Mouse (Mus musculus): Measurements from ENCODE around the gene Cwc15.
A peak's percentile ranks its signal among the peaks of the same experiment; 100 is the strongest.
"Not testable (repeated sequence)": the region's sequence is repeated elsewhere in the genome, so short reads cannot be mapped to it uniquely, and the experiment has no call there.

The Cwc15 gene

GRCm38 (mm10) chr9:14500023-14500915 lies at the start of gene Cwc15, which contains the start of gene Kdm4d:
Gene Cwc15, plus strand, starts transcription at chr9:14500617.
Gene Kdm4d, minus strand, starts transcription at chr9:14500482.
- peak; percentile 95 for DNase-seq

GRCm38 (mm10) chr9:14451120-14451519 lies 49.3 kb upstream of the Cwc15 start:
- DNase-seq, result not testable (repeated sequence)

- no peak for DNase-seq
These were observed 44.1 kb upstream of the Cwc15 start for GRCm38 (mm10) chr9:14456320-14456719.

GRCm38 (mm10) chr9:14462536-14462935 lies 37.9 kb upstream of the Cwc15 start:
- DNase-seq, result not testable (repeated sequence)

GRCm38 (mm10) chr9:14463668-14464067 lies 36.7 kb upstream of the Cwc15 start:
- DNase-seq, result not testable (repeated sequence)

- DNase-seq, result no peak
These were observed 1.3 kb upstream of the Cwc15 start for GRCm38 (mm10) chr9:14498896-14499705.

DNA sequence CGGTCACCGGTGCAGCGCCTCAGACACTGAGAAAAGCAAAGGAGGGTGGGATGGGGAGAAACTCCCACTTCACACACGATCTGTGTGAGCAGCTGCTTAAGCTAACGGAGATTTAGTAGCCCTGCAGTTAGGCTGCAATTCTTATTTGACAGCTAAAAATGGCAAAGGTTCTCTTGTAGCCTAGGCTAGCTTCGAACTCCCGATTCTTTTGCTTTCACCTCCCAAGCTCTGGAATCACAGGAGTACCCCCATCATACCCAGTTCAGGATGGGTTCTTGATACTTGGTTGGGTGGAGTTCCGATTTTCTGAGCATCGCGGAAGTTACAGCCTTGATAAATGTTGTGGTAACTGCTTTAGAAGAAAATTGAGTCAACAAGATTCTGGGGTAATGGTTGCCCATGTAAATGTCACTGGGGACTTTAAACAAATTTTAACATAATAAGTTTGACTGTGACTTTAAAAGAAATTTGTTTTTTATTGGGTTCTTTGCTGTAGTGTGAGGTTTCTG lies 553 bp downstream of the Cwc15 start:
- no peak for DNase-seq

DNA sequence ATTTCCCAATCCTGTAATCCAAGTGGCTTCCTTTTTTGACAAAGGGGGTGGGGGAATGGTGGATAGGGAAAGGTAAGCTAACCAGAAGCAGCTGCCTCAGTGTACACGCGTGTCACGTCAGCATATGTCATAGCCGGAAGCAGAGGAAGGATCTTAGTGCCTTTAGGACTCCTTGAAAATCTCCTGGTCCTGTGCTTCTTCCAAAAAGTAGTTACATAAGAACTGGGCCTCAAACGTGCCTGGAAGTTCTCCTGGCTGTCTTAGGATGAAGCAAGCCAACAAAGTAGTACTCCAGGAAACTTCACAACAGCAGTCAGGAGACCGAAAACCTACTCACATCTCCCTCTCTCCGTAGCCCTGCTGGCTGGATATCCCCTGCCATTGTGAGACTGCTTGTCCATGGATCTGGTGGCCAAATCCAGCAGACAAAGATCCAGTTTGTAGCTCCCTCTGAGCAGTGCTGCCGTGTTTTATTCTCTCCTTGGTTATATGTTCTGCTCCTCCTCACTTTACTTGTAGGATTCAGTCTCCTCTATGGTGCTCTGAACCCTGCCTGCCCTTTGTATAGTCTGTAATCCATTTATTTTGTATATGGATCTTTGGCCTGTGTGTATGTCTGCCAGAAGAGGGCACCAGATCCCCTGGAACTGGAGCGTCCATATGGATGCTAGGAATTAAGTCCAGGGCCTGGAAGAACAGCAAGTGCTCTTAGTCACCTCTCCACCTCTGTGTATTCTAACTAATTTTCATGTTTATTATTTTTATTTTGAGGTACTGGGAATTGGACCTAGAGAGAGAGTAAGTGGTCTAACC lies 12.4 kb downstream of the Cwc15 start:
- DNase-seq, result no peak

- no peak for DNase-seq
These were observed 16.9 kb downstream of the Cwc15 start for GRCm38 (mm10) chr9:14517296-14517695.

GRCm38 (mm10) chr9:14518105-14518504 lies 17.7 kb downstream of the Cwc15 start:
- DNase-seq, result no peak

DNA sequence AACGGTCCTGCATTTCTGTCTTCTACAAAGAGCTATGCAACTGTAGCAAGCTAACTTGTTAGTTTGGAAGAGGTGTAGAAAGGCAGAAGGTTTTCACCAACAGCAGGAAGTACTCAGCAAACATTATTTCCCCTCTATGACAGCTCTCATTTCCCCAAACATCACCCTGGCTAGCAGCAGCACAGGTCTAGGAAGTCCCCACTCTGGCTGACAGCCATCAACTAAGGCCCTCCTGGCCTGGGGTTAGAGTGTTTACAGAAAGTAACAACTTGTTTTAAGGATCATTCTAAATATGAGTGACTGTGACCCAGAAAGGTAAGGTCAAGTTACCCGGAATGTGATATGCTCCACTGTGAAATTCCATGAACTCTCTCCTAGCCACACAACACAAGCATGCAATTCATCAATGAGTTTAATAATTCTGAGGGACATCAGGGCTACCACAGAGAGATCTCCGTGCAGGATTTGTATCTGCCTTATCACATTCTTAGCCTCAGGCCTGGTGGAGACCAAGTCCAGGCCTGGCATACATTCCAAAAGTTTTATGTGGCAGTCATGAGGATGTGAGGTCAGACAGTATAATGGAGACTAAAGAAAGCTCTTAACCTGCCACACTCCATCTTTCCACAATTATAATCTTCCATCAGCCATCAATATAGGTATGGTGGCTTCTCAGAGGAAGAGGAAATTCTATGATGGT lies 20.7 kb downstream of the Cwc15 start:
- DNase-seq, result no peak

DNA sequence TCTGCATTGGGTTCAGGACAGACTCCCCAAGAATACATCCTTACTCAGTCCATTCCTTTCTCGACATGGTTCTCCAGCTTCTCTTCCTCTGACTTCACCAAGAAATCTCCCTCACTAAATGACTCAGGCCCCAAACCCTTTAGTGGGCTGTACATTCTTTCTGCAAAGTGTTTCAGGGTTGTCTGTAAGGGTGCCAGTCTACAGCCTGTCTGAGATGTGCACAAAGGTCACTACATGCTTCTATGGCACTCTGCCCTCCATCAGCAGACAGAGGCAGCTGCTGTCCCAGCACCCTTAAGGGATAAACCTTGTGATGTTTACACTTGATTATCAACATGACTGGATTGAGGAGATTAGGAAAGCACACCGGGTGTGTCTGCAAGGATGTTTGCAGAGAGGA lies 21.3 kb downstream of the Cwc15 start:
- DNase-seq, result no peak

DNA sequence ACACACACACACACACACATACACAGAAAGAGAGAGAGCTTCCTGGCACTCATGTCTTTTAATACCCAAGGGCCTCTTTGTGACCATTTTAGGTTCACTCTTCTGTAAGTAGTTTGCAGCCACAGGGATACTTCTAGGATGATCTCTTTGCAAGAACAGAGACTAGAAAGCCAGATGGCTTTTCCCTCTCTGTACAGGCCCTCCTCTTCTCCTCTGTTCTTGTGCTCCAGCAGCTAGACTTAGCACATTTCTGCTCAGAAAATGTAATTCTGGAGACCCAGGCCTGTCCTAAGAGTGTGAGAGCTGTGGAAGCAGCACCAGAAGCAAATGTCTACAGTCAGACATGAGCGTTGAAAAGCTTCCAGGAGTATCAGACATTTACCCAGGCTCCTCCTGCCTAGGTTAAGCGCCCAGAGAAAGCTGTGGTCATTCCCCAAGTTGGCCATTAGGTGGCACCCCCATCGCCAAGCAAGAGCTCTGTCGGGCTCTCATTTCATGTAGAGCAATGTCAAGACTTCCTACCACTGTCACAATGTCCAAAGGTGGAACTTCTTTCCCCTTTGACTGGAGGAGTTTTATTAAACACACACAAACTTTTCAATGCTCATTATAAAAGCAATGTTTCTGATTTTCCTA lies 23.1 kb downstream of the Cwc15 start:
- peak; percentile 68 for DNase-seq

GRCm38 (mm10) chr9:14530004-14530403 lies 29.6 kb downstream of the Cwc15 start:
- no peak for DNase-seq

DNA sequence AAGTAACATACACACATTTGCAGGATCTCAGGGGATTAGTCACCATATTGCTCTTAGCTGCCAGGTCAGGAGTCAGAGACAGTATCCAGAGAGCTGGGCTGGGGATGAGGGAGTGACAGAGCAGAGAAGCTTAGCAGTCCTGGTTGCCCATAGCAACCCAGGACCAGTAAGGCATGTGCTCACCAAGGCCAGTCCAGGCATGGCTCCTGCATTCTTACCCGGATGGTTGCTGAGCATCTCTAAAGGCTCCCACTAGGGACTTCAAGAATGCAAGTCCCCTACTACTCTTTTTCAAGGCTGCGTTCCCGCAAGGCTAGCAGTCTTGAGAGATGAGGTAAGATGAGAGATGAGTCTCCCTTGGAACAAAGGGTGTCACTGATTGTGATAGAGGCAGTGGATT lies 31.9 kb downstream of the Cwc15 start:
- DNase-seq, result no peak

DNA sequence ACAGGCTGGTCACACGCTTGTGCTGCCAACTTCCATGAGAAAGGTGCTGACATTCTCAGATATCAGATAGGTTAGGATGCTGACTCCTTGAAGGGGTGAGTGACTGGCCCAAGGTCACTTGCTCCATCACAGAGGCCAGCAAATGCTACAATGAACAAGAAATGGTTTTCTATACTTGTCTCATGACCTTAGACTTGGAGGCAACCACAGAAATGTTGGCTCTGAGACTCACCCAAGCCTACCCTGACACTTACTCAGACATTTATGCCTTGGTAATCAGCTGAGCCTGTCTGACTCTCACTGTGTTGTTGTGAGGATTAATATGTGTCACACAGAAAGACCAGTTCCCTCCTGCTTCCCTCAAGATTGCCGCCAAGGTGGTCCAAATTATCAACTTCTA lies 33.2 kb downstream of the Cwc15 start:
- DNase-seq, result no peak

DNA sequence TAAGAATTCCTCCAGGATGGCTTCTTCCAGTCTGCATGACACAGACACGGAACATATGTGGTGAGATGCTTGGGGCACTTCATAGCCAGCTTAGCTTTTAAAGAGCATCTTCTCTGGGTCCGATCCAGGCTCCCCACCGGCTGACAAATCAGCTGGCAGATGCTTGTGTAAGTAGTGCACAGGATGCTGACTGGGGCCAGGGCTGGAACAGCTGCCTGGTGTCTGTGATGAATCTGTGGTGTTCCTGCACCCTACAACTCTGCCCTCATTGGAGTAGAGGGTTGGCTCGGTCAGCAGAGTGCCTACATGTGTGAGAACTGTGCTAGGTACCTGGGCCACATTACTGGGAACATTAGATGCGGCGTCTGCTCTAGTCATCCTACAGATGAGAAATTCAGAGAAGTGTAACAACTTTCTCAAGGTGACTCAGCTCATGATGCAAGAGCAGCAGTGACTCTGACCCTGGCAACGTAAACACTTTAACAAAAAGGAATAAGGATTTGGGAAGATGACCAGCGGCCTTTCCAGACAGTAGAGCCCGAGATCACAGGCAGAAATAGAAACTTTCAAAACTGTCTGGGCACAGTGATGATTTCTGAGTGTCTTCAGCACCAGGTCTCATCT lies 34.5 kb downstream of the Cwc15 start:
- DNase-seq, result no peak

- no peak for DNase-seq
These were observed 43.8 kb downstream of the Cwc15 start for GRCm38 (mm10) chr9:14544034-14544757.

GRCm38 (mm10) chr9:14547584-14548365 lies 47.4 kb downstream of the Cwc15 start:
- no peak for DNase-seq

GRCm38 (mm10) chr9:14548366-14548761 lies 47.9 kb downstream of the Cwc15 start:
- no peak for DNase-seq

All from kidney, adult 11 months (tissue).